Mouse (Mus musculus) forebrain, embryonic 14.5 days (tissue): ENCODE data around the gene Gm9821. TPM values are rescaled to one million over a fixed set of nuclear protein-coding genes. Genes with fewer than 3 reads are reported as not detected.
A peak's percentile ranks its signal among the peaks of the same experiment; 100 is the strongest.

Source experiments
- ATAC-seq: fragments of 200-750 bp; cut with Nextera tagmentation; 2 replicates; pipeline ENCODE4 v1.8.0; 2017; ENCODE audit warnings: mild to moderate bottlenecking, moderate library complexity
- DNase-seq: peaks from one replicate; pipeline ENCODE4 v3.0.0-alpha.2; 2015; ENCODE audit warnings: low spot score
- H3K27ac ChIP-seq: fragments of 300-500 bp; sonication (generic); 2 replicates; pipeline ENCODE4 v1.5.1; 2014; ENCODE audit warnings: low read depth, mild to moderate bottlenecking, control low read depth, low read length, moderate library complexity
- H3K27me3 ChIP-seq: fragments of 300-500 bp; sonication (generic); replicated peaks from 2 replicates; pipeline ENCODE4 v1.6.1; 2014; ENCODE audit warnings: low read length, control low read depth, mixed read lengths; ENCODE audit not compliant: control insufficient read depth, insufficient read depth
- H3K36me3 ChIP-seq: fragments of 300-500 bp; sonication (generic); 2 replicates; pipeline ENCODE4 v1.6.1; 2014; ENCODE audit warnings: low read length, control low read depth; ENCODE audit not compliant: control insufficient read depth, insufficient read depth
- H3K4me1 ChIP-seq: fragments of 300-500 bp; sonication (generic); 2 replicates; pipeline ENCODE4 v1.6.1; 2014; ENCODE audit warnings: antibody characterized with exemption, low read length, control low read depth; ENCODE audit not compliant: control insufficient read depth, insufficient read depth
- H3K4me2 ChIP-seq: fragments of 300-500 bp; sonication (generic); 2 replicates; pipeline ENCODE4 v1.6.1; 2014; ENCODE audit warnings: mild to moderate bottlenecking, control low read depth, low read length
- H3K4me3 ChIP-seq: fragments of 300-500 bp; sonication (generic); 2 replicates; pipeline ENCODE4 v1.5.1; 2014; ENCODE audit warnings: low read depth, low read length, control low read depth
- H3K9ac ChIP-seq: fragments of 300-500 bp; sonication (generic); 2 replicates; pipeline ENCODE4 v1.6.1; 2014; ENCODE audit warnings: mild to moderate bottlenecking, low read length, control low read depth, moderate library complexity
- H3K9me3 ChIP-seq: fragments of 300-500 bp; sonication (generic); replicated peaks from 2 replicates; pipeline ENCODE4 v1.6.1; 2016; ENCODE audit warnings: low read length, control low read depth, mixed read lengths; ENCODE audit not compliant: control insufficient read depth
- WGBS: fragments of 180-500 bp; shearing (Covaris S2); extraction: QIAGEN DNeasy Blood & Tissue Kit; methylation state at CpG from one replicate; pipeline ENCODE4 v1.1.7; 2014; 5-methylcytosine and 5-hydroxymethylcytosine counted together
- polyA plus RNA-seq: library from polyadenylated mRNA; unstranded; fragments of >200 nt; fragmentation: Nextera tagmentation; extraction: Ambion mirVana; gene quantifications from 2 replicates; pipeline ENCODE4 v1.2.1, GENCODE M21; 2014

Gm9821 gene
- polyA plus RNA-seq, 1 experiment from 2014 or later, result 0.20 TPM

- no peak overlapping the region for H3K4me3 ChIP-seq
- WGBS, result 87% methylated on average over 5 of the region's 5 CpGs
- no peak overlapping the region for H3K27ac ChIP-seq
- H3K4me1 ChIP-seq, result peaks cover 16% of the 10 kb centered on the region
- H3K36me3 ChIP-seq, result no peaks in the 10 kb centered on the region
- H3K9ac ChIP-seq, result no peak overlapping the region
- H3K9me3 ChIP-seq, result no peaks in the 10 kb centered on the region
- no peak overlapping the region for H3K4me2 ChIP-seq
- ATAC-seq (no peak), DNase-seq (no peak)
- no peaks in the 10 kb centered on the region for H3K27me3 ChIP-seq
Observed at GRCm38 (mm10) chr2:91960459-91960858, 15.0 kb downstream of the Gm9821 start.

- 50% methylated on average over 4 of the region's 4 CpGs for WGBS
Observed at GRCm38 (mm10) chr2:91961901-91962761, 16.6 kb downstream of the Gm9821 start.

GRCm38 (mm10) chr2:91962864-91963401 lies 17.4 kb downstream of the Gm9821 start:
- no peaks in the 10 kb centered on the region for H3K27me3 ChIP-seq
- no peaks in the 10 kb centered on the region for H3K36me3 ChIP-seq
- H3K9ac ChIP-seq, result peak overlapping the region; percentile 89
- peaks cover 5% of the 10 kb centered on the region; the same call in 1 of the 2 replicates for H3K4me1 ChIP-seq
- no peak for DNase-seq
- peak overlapping the region; percentile 83 for H3K4me3 ChIP-seq
- peak overlapping the region; percentile 76 for H3K4me2 ChIP-seq
- WGBS, result under 1% methylated on average over 37 of the region's 39 CpGs
- H3K27ac ChIP-seq, result peak overlapping the region; percentile 52; the same call in 1 of the 2 replicates
- no peaks in the 10 kb centered on the region for H3K9me3 ChIP-seq
- no peak for ATAC-seq

More at GRCm38 (mm10) chr2:91961901-91962761, 16.6 kb downstream of the Gm9821 start:
- Histone ChIP-seq H3K4me2 (peak overlapping the region; percentile 76), H3K9me3 (no peaks in the 10 kb centered on the region), H3K9ac (peak overlapping the region; percentile 89; the same call in 1 of the 2 replicates), H3K27ac (no peak overlapping the region), H3K4me1 (peaks cover 12% of the 10 kb centered on the region), H3K27me3 (no peaks in the 10 kb centered on the region), H3K36me3 (no peaks in the 10 kb centered on the region), H3K4me3 (peak overlapping the region; percentile 83)
- DNase-seq (no peak), ATAC-seq (no peak)

- ATAC-seq, result peak; percentile 93
- H3K4me2 ChIP-seq, result peak overlapping the region; percentile 76
- H3K27ac ChIP-seq, result peak overlapping the region; percentile 52; the same call in 1 of the 2 replicates
- H3K9ac ChIP-seq, result peak overlapping the region; percentile 89
- H3K36me3 ChIP-seq, result no peaks in the 10 kb centered on the region
- H3K4me3 ChIP-seq, result peak overlapping the region; percentile 83
- peak; percentile 89 for DNase-seq
- 0% methylated on average over 27 of the region's 57 CpGs for WGBS
- no peaks in the 10 kb centered on the region for H3K27me3 ChIP-seq
- peaks cover 4% of the 10 kb centered on the region; the same call in 1 of the 2 replicates for H3K4me1 ChIP-seq
- no peaks in the 10 kb centered on the region for H3K9me3 ChIP-seq
Observed at GRCm38 (mm10) chr2:91963443-91963932, 18.0 kb downstream of the Gm9821 start.

GRCm38 (mm10) chr2:91964610-91965204 lies 19.2 kb downstream of the Gm9821 start:
- no peak for ATAC-seq
- no peak for DNase-seq
- Histone ChIP-seq H3K9ac (no peak overlapping the region), H3K4me1 (peaks cover 4% of the 10 kb centered on the region; the same call in 1 of the 2 replicates), H3K4me2 (0 out of 2 replicates have a peak overlapping the region, but pooled peaks have one; percentile 5), H3K36me3 (no peaks in the 10 kb centered on the region), H3K4me3 (no peak overlapping the region), H3K9me3 (no peaks in the 10 kb centered on the region), H3K27me3 (no peaks in the 10 kb centered on the region), H3K27ac (no peak overlapping the region)
- WGBS, result 81% methylated on average over 3 of the region's 3 CpGs

- Histone ChIP-seq H3K36me3 (no peaks in the 10 kb centered on the region), H3K9ac (0 out of 2 replicates have a peak overlapping the region, but pooled peaks have one; percentile 21), H3K27ac (no peak overlapping the region), H3K4me3 (no peak overlapping the region), H3K4me2 (no peak overlapping the region), H3K27me3 (no peaks in the 10 kb centered on the region), H3K4me1 (peaks cover 4% of the 10 kb centered on the region; the same call in 1 of the 2 replicates), H3K9me3 (no peaks in the 10 kb centered on the region)
- no peak for ATAC-seq
- no peak for DNase-seq
- WGBS, result 25% methylated on average over 18 of the region's 20 CpGs
Observed at GRCm38 (mm10) chr2:91965417-91965816, 19.9 kb downstream of the Gm9821 start.

GRCm38 (mm10) chr2:91966367-91966766 lies 20.9 kb downstream of the Gm9821 start:
- Histone ChIP-seq H3K36me3 (no peaks in the 10 kb centered on the region), H3K4me2 (no peak overlapping the region), H3K4me1 (peaks cover 10% of the 10 kb centered on the region), H3K4me3 (no peak overlapping the region), H3K27ac (no peak overlapping the region), H3K9me3 (no peaks in the 10 kb centered on the region), H3K9ac (no peak overlapping the region), H3K27me3 (no peaks in the 10 kb centered on the region)
- DNase-seq, result no peak
- ATAC-seq, result no peak
- 84% methylated on average over 5 of the region's 5 CpGs for WGBS

GRCm38 (mm10) chr2:91967962-91968361 lies 22.5 kb downstream of the Gm9821 start:
- ATAC-seq (no peak), DNase-seq (no peak)
- Histone ChIP-seq H3K9me3 (no peaks in the 10 kb centered on the region), H3K27ac (no peak overlapping the region), H3K36me3 (no peaks in the 10 kb centered on the region), H3K9ac (no peak overlapping the region), H3K4me2 (no peak overlapping the region), H3K4me1 (peaks cover 15% of the 10 kb centered on the region), H3K27me3 (no peaks in the 10 kb centered on the region), H3K4me3 (no peak overlapping the region)
- 74% methylated on average over 11 of the region's 11 CpGs for WGBS
